Mouse (Mus musculus): ENCODE measurements around the gene Aldh16a1.

Gene Aldh16a1

GRCm38 (mm10) chr7:45179469-45179868 is 25.1 kb upstream of the Aldh16a1 start, which contains the start of gene Gfy:
TSS of gene Gfy (minus strand) at chr7:45179569.
- no peak for DNase-seq (ENCODE audit: low read depth)

- DNase-seq (ENCODE audit: low read depth), result no peak
Observed at GRCm38 (mm10) chr7:45178550-45178949, 24.2 kb upstream of the Aldh16a1 start.

GRCm38 (mm10) chr7:45176356-45176755 is 22.0 kb upstream of the Aldh16a1 start:
- DNase-seq (ENCODE audit: low read depth), result no peak

DNA sequence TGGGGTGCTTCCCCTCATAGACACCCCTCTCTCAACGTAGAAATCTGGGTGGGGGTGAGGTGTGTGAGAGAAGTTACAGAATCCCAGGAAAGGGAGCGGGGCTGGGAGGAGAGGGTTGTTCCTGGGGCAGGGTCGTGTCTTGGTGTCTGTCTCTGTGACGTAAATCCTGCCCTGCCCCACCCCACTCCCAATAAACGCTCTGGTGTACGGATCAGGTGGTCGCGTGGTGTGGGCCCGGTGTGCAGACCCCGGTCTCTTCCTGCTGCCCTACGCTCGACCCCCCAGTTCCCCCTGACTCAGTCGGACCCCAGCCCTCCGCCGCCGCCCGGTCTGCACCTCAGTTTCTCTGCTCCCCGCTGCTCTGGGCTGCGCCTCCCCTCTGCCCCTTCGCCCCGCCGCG is 21.5 kb upstream of the Aldh16a1 start:
- no peak for DNase-seq (ENCODE audit: low read depth)

DNA sequence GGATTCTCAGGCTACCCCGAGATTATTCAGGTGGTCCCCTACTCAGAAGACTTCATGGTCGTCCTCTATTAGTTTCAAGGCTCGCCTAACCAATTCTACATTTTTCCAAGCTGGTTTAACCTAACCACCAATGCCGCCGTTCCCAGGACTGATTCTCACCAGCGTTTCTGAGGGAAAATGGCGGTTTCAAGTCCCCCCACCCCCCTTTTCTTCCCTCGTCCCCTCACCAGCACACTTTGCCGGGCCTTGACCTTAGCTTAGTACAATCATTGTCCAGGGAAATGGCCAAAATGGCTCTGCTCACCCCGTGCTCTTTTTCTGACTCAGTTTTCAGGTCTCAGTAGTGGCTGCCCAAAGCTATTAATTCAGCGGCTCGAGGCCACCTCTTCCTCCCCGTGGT is 21.0 kb upstream of the Aldh16a1 start:
- DNase-seq (ENCODE audit: low read depth), result no peak

DNA sequence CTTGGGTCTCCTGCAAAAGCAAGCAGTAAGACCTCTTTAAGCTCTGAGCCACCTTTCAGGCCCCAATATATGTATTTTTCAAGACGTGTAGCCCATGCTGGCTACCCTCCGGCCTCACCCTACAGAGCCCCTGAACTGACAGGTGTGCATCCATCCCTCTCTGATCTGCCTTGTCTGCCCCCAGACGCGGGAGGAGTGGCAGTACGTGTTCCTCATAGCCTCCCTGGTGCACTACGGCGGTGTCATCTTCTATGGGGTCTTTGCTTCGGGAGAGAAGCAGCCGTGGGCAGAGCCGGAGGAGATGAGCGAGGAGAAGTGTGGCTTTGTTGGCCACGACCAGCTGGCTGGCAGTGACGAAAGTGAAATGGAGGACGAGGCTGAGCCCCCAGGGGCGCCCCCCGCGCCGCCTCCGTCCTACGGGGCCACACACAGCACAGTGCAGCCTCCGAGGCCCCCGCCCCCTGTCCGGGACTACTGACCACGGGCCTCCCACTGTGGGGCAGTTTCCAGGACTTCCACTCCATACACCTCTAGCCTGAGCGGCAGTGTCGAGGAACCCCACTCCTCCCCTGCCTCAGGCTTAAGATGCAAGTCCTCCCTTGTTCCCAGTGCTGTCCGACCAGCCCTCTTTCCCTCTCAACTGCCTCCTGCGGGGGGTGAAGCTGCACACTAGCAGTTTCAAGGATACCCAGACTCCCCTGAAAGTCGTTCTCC is 20.3 kb upstream of the Aldh16a1 start:
- peak; percentile 30 for DNase-seq (ENCODE audit: low read depth)

GRCm38 (mm10) chr7:45173772-45174171 is 19.4 kb upstream of the Aldh16a1 start:
- DNase-seq (ENCODE audit: low read depth), result peak; percentile 73

DNA sequence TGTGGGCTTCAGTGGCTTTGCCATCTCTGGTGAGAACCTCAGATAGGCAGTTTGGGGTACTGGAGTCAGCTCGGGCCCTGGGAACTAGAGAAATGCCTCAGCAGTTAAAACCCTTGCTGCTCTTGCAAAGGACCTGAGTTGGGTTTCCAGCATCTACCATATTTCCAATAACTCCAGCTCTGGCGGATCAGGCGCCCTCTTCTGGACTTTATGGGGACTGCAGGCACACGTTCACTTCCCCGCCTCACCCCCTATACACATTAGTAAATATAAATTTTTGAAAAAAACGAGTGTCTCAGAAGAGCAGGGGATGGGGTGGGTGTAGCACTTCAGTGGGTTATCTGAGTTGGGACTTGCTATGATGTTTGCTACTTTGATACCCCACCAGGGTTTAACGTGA is 18.6 kb upstream of the Aldh16a1 start:
- DNase-seq (ENCODE audit: low read depth), result peak; percentile 69

DNA sequence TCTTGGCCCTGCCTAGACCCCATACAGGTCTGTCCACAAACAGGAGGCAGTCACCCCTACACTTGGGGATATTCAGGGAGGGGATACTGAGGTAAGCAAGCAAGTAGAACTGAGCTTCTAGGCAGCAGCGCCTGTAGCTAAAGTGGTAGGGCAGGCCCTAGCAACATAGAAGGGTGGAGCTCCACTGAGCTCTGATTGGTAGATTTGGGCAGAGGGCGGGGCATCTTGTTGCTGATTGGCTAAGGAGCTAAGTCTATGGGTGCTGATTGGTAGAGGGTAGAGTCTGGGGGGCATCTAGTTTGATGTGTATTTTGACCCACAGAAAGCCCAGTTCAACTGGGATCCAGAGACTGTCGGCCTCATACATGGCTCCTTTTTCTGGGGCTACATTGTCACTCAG is 15.1 kb upstream of the Aldh16a1 start:
- DNase-seq (ENCODE audit: low read depth), result no peak

GRCm38 (mm10) chr7:45168656-45169055 is 14.3 kb upstream of the Aldh16a1 start:
- DNase-seq (ENCODE audit: low read depth), result no peak

GRCm38 (mm10) chr7:45167761-45168445 is 13.5 kb upstream of the Aldh16a1 start:
- no peak for DNase-seq (ENCODE audit: low read depth)

DNA sequence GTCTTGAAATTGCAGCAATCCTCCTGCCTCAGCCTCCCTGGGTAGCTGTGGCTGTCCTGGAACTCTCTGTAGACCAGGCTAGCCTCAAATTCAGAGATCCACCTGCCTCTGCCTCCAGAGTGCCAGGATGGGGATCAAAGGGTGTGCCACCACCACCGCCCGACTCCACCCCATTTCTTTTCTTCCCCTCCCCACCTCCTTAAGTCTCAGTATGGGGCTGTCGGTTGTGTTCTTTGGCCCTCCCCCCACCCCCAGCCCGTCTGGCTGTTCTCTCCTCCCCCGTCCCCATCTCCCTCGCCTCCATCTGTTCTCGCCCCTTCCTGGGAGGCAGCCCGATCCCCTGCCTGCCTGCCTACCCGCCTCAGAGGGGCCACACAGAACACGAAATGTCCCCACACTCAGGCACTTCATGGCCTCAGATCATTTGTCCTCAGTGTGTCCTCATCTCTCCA is 12.6 kb upstream of the Aldh16a1 start:
- no peak for DNase-seq (ENCODE audit: low read depth)

DNA sequence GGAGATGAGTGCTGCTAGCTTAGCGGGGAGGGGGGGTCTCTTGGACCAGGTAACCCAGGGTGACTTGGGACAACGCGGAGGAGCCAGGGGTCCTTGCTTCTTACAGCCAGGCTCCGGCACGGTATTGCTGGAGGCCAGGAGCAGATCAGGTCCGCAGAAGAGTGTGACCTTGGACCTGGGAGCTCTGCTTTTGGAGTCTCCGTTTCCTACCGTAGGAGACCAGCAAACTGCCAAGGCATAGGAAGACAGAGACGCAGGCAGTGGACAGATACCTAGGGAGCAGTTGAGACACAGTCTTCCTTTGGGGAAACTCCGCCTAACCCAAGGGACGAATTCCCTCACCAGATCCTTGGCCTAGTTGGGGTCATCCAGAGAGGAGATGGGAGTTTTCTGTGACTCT is 11.3 kb upstream of the Aldh16a1 start:
- DNase-seq (ENCODE audit: low read depth), result no peak

- no peak for DNase-seq (ENCODE audit: low read depth)
Observed at GRCm38 (mm10) chr7:45164833-45165232, 10.4 kb upstream of the Aldh16a1 start.

DNA sequence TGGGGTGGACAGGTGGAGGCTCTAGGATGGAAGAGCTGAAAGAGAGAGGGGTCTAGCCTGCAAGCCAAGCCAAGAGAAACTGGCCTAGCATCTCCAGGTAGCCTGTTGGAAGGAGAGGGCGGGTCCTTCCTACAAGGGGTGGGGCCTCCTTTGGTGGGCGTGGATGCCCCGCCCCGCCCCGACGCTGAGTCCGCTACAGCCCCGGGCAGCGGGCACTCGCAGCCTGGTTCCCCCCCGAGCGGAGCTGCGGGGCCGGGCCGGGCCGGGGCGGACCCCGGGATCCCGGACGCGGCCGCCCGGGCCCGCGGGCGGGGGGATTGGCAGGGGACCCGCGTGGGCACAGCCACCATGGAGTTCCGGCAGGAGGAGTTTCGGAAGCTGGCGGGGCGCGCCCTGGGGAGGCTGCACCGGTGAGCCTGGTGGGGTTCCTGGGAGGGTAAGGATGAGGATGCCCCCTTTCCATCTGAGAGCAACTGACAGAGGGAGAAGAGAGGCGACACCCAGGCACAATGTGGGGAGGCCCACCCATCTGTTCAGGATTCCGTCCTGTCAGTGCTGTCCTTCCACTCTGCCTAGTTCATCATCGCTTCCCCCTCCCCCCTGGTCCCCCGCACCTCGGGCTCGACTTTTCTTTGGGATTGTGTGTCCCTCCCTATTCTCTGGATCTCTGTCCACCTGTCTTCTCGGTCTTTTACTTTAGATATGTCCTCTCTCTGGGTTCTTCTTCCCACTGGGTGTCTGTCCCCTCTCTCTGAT is 9.5 kb upstream of the Aldh16a1 start, which contains the start of gene Slc17a7:
Gene Slc17a7, plus strand, starts transcription at position 215 of the 756 bp plus-strand sequence.
- peak; percentile 64 for DNase-seq (ENCODE audit: low read depth)

DNA sequence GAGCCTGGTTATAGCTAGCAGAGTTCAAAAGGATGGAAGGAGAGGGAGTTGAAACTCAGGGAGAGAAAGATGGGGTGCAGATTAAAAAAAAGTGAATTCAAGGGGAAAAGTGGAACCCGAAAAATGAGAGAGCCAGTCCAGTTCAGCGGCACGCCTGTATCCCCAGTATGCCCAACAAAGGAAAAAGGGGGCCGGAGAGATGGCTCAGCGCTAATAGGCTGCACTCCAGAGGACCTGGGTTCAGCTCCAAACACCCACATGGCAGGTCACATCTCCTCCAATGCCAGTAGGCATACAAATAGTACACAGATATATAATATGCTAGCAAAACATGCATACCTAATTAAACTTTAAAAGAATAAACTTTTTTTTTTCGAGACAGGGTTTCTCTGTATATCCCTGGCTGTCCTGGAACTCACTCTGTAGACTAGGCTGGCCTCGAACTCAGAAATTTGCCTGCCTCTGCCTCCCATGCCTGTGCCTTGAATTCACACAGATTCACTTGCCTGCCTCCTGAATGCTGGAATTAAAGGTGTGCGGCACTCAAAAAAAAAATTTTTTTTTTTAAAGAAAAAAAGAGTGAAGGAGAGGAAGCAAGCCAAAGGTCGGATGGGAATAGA is 8.7 kb upstream of the Aldh16a1 start:
- no peak for DNase-seq (ENCODE audit: low read depth)

DNA sequence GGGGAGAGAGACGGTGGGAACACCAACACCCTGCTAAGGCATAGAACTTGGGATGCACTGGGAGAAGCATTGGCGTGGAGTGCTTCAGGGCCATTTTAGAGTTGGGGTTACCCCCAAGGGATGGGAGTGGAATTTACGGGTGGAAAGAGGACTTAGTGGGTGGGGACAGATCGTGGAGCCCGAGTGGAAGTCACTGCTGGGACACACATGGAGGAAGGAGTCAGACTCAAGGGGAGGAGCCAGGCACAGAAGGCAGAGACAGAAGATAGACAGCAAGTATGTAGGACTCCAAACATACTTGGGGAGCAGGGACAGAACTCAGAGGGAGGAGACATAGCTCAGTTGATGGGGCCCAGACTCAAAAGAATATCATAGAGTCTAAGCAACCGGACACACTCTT is 8.2 kb upstream of the Aldh16a1 start:
- DNase-seq (ENCODE audit: low read depth), result no peak

- peak; percentile 93 for DNase-seq (ENCODE audit: low read depth)
Observed at GRCm38 (mm10) chr7:45161612-45162473, 7.5 kb upstream of the Aldh16a1 start.

- no peak for DNase-seq (ENCODE audit: low read depth)
Observed at GRCm38 (mm10) chr7:45160866-45161265, 6.5 kb upstream of the Aldh16a1 start.

DNA sequence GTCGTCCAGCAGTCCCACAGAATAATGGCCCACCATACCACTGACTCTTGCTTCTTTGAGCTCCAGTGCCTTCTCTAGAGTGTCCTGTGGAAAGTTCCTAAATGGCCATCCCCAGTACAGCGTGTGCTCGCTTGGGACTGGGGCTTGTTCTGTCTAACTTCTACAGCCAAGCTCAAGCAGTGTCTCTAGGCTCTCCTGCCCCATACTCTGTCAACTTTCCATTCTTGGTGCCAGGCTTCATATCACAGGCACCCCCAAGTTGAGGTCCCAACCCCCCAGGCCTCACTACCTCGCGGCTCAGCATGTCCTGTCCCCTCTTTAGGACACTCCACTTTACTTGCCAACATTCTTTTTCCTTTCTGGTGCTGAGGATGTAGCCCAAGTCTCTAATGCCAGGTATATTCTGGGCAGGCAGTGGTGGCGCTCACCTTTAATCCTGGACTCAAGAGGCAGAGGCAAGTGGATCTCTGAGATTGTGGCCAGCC is 6.0 kb upstream of the Aldh16a1 start:
- no peak for DNase-seq (ENCODE audit: low read depth)

- no peak for DNase-seq (ENCODE audit: low read depth)
Observed at GRCm38 (mm10) chr7:45158991-45159390, 4.6 kb upstream of the Aldh16a1 start.
